Mouse (Mus musculus) hindbrain, embryonic 14.5 days (tissue): ENCODE measurements around the gene Zfand4. TPM values are rescaled to one million over a fixed set of nuclear protein-coding genes. Genes with fewer than 3 reads are reported as not detected.
"Not testable (repeated sequence)": the region's sequence is repeated elsewhere in the genome, so short reads cannot be mapped to it uniquely, and the experiment has no call there.

Experiments used
- ATAC-seq: fragments of 200-750 bp; cut with Nextera tagmentation; 2 replicates; pipeline ENCODE4 v1.8.0; 2017; ENCODE audit warnings: moderate number of reproducible peaks, mild to moderate bottlenecking, moderate TSS enrichment, moderate library complexity; ENCODE audit not compliant: low FRiP score
- DNase-seq: peaks from one replicate; pipeline ENCODE4 v3.0.0-alpha.2; 2015; ENCODE audit warnings: low spot score
- H3K27ac ChIP-seq: fragments of 300-500 bp; sonication (generic); 2 replicates; pipeline ENCODE4 v1.5.1; 2014; ENCODE audit warnings: mild to moderate bottlenecking, moderate library complexity
- H3K27me3 ChIP-seq: fragments of 300-500 bp; sonication (generic); 2 replicates; pipeline ENCODE4 v1.6.1; 2014; ENCODE audit warnings: mild to moderate bottlenecking, low read length, mixed read lengths; ENCODE audit not compliant: control insufficient read depth, insufficient read depth
- H3K36me3 ChIP-seq: fragments of 300-500 bp; sonication (generic); replicated peaks from 2 replicates; pipeline ENCODE4 v1.6.1; 2014; ENCODE audit not compliant: control insufficient read depth, insufficient read depth
- H3K4me1 ChIP-seq: fragments of 300-500 bp; sonication (generic); replicated peaks from 2 replicates; pipeline ENCODE4 v1.6.1; 2014; ENCODE audit warnings: antibody characterized with exemption, low read length, mixed read lengths; ENCODE audit not compliant: control insufficient read depth, insufficient read depth
- H3K4me2 ChIP-seq: fragments of 300-500 bp; sonication (generic); replicated peaks from 2 replicates; pipeline ENCODE4 v1.6.1; 2014; ENCODE audit warnings: mild to moderate bottlenecking, moderate library complexity
- H3K4me3 ChIP-seq: fragments of 300-500 bp; sonication (generic); replicated peaks from 2 replicates; pipeline ENCODE4 v1.5.1; 2014; ENCODE audit warnings: mild to moderate bottlenecking, low read length
- H3K9ac ChIP-seq: fragments of 300-500 bp; sonication (generic); 2 replicates; pipeline ENCODE4 v1.6.1; 2014
- H3K9me3 ChIP-seq: fragments of 300-500 bp; sonication (generic); 2 replicates; pipeline ENCODE4 v1.6.1; 2016; ENCODE audit warnings: low read length; ENCODE audit not compliant: control insufficient read depth
- WGBS: fragments of 180-500 bp; shearing (Covaris S2); extraction: QIAGEN DNeasy Blood & Tissue Kit; methylation state at CpG from one replicate; pipeline ENCODE4 v1.1.7; 2014; 5-methylcytosine and 5-hydroxymethylcytosine counted together
- polyA plus RNA-seq: library from polyadenylated mRNA; unstranded; fragments of >200 nt; fragmentation: Nextera tagmentation; extraction: Ambion mirVana; gene quantifications from 2 replicates; pipeline ENCODE4 v1.2.1, GENCODE M21; 2014

Gene Zfand4
- polyA plus RNA-seq = 6.7 and 7.4 TPM in 2 replicates

- Histone ChIP-seq H3K4me3 (peak within 1 kb of the TSS; percentile 66), H3K9ac (peak within 1 kb of the TSS; percentile 81), H3K4me2 (peak within 1 kb of the TSS; percentile 73), H3K4me1 (peaks cover 19% of the 10 kb centered on the region), H3K27ac (no peak within 1 kb of the TSS; the same call in 1 of the 2 replicates), H3K9me3 (no peaks in the 10 kb centered on the region), H3K27me3 (no peaks in the 10 kb centered on the region), H3K36me3 (peaks cover 34% of the 10 kb centered on the region)
- WGBS = under 1% methylated on average over 47 of the region's 67 CpGs
- ATAC-seq (peak; percentile 96), DNase-seq (peak; percentile 91)
Observed at GRCm38 (mm10) chr6:116264018-116264651, at the start of gene Zfand4. Gene Zfand4, plus strand, starts transcription at chr6:116264222.

GRCm38 (mm10) chr6:116227767-116228166 lies 36.3 kb upstream of the Zfand4 start:
- ATAC-seq (no peak), DNase-seq (no peak)
- Histone ChIP-seq H3K9ac (no peak overlapping the region), H3K4me3 (no peak overlapping the region), H3K9me3 (no peaks in the 10 kb centered on the region), H3K4me2 (no peak overlapping the region), H3K27ac (no peak overlapping the region), H3K27me3 (no peaks in the 10 kb centered on the region), H3K36me3 (peaks cover 90% of the 10 kb centered on the region), H3K4me1 (no peaks in the 10 kb centered on the region)
- WGBS = 66% methylated on average over 11 of the region's 11 CpGs

GRCm38 (mm10) chr6:116228785-116229525 lies 35.1 kb upstream of the Zfand4 start:
- Histone ChIP-seq H3K4me1 (no peaks in the 10 kb centered on the region), H3K4me3 (no peak overlapping the region), H3K9ac (no peak overlapping the region), H3K36me3 (peaks cover 91% of the 10 kb centered on the region), H3K27ac (no peak overlapping the region), H3K27me3 (no peaks in the 10 kb centered on the region), H3K4me2 (no peak overlapping the region), H3K9me3 (no peaks in the 10 kb centered on the region)
- 67% methylated on average over 12 of the region's 12 CpGs for WGBS
- no peak for ATAC-seq
- DNase-seq = peak; percentile 77

GRCm38 (mm10) chr6:116234821-116235220 lies 29.2 kb upstream of the Zfand4 start:
- not testable (repeated sequence) for H3K4me2 ChIP-seq, H3K27me3 ChIP-seq, H3K4me1 ChIP-seq, DNase-seq, H3K9ac ChIP-seq, H3K4me3 ChIP-seq, H3K9me3 ChIP-seq, H3K27ac ChIP-seq, ATAC-seq
- peaks cover 83% of the 10 kb centered on the region for H3K36me3 ChIP-seq
- WGBS = 100% methylated on average over 2 of the region's 2 CpGs

- no peak overlapping the region for H3K4me3 ChIP-seq
- H3K9ac ChIP-seq = no peak overlapping the region
- peaks cover 84% of the 10 kb centered on the region for H3K36me3 ChIP-seq
- H3K9me3 ChIP-seq = no peaks in the 10 kb centered on the region
- H3K27me3 ChIP-seq = no peaks in the 10 kb centered on the region
- no peak overlapping the region for H3K27ac ChIP-seq
- DNase-seq = no peak
- no peaks in the 10 kb centered on the region for H3K4me1 ChIP-seq
- no peak for ATAC-seq
- WGBS = 90% methylated on average over 5 of the region's 5 CpGs
- no peak overlapping the region for H3K4me2 ChIP-seq
Observed at GRCm38 (mm10) chr6:116235336-116235735, 28.7 kb upstream of the Zfand4 start.

- DNase-seq (no peak), ATAC-seq (no peak)
- Histone ChIP-seq H3K9me3 (no peaks in the 10 kb centered on the region), H3K9ac (no peak overlapping the region), H3K4me2 (no peak overlapping the region), H3K36me3 (peaks cover 84% of the 10 kb centered on the region), H3K27me3 (no peaks in the 10 kb centered on the region), H3K27ac (no peak overlapping the region), H3K4me1 (no peaks in the 10 kb centered on the region), H3K4me3 (no peak overlapping the region)
- WGBS = 90% methylated on average over 5 of the region's 5 CpGs
Observed at GRCm38 (mm10) chr6:116238083-116238482, 25.9 kb upstream of the Zfand4 start.

GRCm38 (mm10) chr6:116240371-116240770 lies 23.7 kb upstream of the Zfand4 start:
- 85% methylated on average over 2 of the region's 2 CpGs for WGBS
- Histone ChIP-seq H3K4me1 (no peaks in the 10 kb centered on the region), H3K4me2 (no peak overlapping the region), H3K27ac (no peak overlapping the region), H3K9ac (no peak overlapping the region), H3K9me3 (no peaks in the 10 kb centered on the region), H3K27me3 (no peaks in the 10 kb centered on the region), H3K4me3 (no peak overlapping the region), H3K36me3 (peaks cover 83% of the 10 kb centered on the region)
- DNase-seq = no peak
- no peak for ATAC-seq

- H3K36me3 ChIP-seq = peaks cover 78% of the 10 kb centered on the region
- H3K9me3 ChIP-seq = no peaks in the 10 kb centered on the region
- 80% methylated on average over 4 of the region's 4 CpGs for WGBS
- ATAC-seq (no peak), DNase-seq (no peak)
- no peaks in the 10 kb centered on the region for H3K27me3 ChIP-seq
- no peak overlapping the region for H3K4me3 ChIP-seq
- H3K4me2 ChIP-seq = no peak overlapping the region
- no peaks in the 10 kb centered on the region for H3K4me1 ChIP-seq
- no peak overlapping the region for H3K27ac ChIP-seq
- H3K9ac ChIP-seq = no peak overlapping the region
Observed at GRCm38 (mm10) chr6:116259649-116260048, 4.4 kb upstream of the Zfand4 start.

- no peaks in the 10 kb centered on the region for H3K27me3 ChIP-seq
Observed at GRCm38 (mm10) chr6:116260481-116260880, 3.5 kb upstream of the Zfand4 start.

More at GRCm38 (mm10) chr6:116260481-116260880, 3.5 kb upstream of the Zfand4 start:
- Histone ChIP-seq H3K9ac (no peak overlapping the region), H3K4me3 (no peak overlapping the region), H3K27ac (no peak overlapping the region), H3K4me2 (no peak overlapping the region), H3K4me1 (peaks cover 7% of the 10 kb centered on the region), H3K9me3 (no peaks in the 10 kb centered on the region), H3K36me3 (peaks cover 69% of the 10 kb centered on the region)
- no peak for ATAC-seq
- WGBS = 95% methylated on average over 5 of the region's 5 CpGs
- no peak for DNase-seq
